Mouse (Mus musculus) cerebellum, adult 2 months (tissue): ENCODE data around the gene Prg3.

Experiments used
- CTCF ChIP-seq: fragments of 200-500 bp; IDR thresholded peaks from 2 replicates; pipeline ENCODE4 v1.5.1; 2011; ENCODE audit warnings: low read depth, mild to moderate bottlenecking, control low read depth, low read length, moderate library complexity, borderline replicate concordance; ENCODE audit not compliant: insufficient read depth
- POLR2A ChIP-seq: fragments of 200-500 bp; IDR thresholded peaks from 2 replicates; pipeline ENCODE4 v1.6.1; 2011; ENCODE audit warnings: low read length, control low read depth, borderline replicate concordance; ENCODE audit not compliant: insufficient read depth

DNA sequence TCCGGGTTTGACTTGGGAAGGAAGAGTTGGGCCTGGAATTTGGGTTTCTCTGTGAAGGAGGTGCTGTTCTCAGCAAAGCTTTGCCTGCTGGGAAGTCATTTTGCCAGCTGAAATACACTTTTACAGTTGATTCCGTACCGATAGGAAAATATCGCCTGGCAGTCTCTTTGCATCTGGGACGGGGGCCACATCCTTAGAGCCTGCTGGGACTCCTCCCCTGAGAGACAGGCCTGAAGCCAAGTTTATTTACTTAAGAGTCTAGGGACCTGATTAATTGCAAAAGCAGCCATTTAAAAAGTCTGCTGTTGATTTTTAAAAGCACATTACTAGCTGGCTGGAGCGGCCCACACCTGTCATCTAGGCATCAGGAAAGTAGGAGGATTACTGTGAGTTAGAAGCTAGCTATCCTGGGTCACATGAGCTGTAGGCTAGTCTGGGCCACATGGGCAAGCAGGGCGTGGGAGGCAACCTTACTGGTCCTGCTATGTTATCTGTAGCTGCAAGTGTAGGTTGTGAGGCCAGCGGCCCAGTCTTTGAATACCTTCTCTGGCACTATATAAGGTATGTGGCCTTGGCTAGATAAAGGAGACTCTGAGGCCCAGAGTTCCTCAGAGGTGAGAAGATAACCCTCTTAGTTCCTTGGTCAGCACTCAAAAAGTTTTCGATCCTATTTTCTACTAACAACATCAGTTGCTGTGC is 24.0 kb downstream of the Prg3 start:
- TF ChIP-seq POLR2A (no peak), CTCF (no peak)
